Mouse (Mus musculus) lung, postnatal 10 days (tissue): ENCODE data around the gene Gltp.

Source experiments
- DNase-seq: peaks from one replicate; pipeline ENCODE4 v3.0.0; 2021

Gene Gltp

DNA sequence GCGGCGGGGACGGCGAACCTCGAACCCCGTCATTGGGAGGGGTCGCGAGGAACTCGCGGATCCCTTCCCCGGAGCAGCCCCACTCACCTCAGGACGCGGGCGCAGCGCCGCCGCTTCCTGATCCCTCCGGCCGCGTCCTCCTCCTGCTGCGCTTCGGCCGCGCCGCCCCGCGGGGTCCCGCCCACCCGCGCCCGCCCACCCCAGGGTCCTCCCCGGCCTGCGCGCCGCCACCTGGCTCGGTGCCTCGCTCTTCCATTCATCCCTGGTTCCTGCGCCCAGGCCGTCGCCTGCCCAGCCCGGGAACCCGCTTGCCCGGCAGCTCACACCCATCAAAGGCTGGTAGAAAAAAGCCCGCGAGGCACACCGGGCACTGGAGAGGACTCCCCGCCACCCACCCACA, 32.5 kb downstream of the Gltp start, which contains the start of gene Trpv4:
Gene Trpv4 (minus strand): TSS at position 167 of the 400 bp plus-strand sequence.
- DNase-seq: no peak

DNA sequence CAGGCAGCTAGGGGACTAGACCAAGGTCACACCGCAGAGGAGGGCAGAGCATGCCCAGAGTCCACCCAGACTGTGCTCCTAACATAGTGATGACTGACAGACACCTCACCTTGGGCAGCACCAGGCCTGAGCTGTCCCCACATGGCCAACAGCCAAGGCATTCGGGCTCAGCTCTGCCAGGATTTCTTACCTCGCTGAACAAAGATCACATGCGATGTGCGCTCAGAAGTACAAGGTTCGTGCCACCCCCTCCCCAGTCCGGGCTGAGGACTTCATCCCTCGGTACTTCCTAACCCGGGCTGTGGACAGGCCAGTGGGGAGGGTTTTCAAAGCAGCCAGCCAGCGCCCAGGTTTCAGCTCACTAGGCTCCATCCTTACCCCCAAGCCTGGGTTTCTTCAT, 33.4 kb downstream of the Gltp start:
- no peak for DNase-seq

- no peak for DNase-seq
These were observed 34.5 kb downstream of the Gltp start for GRCm38 (mm10) chr5:114656305-114656704.

DNA sequence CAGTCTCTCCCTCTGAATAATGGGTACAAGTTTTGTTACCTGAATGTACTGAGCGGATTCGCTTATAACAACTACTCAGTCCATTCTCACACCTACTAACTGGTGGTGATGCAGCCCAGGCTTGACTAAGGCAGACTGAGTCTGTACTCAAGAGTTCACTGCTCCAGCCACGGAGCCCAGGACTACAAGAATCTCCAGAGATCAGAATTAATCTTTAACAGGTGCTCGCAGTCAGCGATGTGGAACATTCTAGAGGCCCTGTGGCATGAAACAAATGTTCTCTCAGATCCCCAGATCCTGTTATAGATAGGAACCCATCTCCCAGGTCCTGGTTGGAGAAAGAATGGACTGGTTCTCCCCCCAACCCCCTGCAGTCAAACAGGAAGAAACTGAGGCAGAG, 35.1 kb downstream of the Gltp start:
- no peak for DNase-seq

DNA sequence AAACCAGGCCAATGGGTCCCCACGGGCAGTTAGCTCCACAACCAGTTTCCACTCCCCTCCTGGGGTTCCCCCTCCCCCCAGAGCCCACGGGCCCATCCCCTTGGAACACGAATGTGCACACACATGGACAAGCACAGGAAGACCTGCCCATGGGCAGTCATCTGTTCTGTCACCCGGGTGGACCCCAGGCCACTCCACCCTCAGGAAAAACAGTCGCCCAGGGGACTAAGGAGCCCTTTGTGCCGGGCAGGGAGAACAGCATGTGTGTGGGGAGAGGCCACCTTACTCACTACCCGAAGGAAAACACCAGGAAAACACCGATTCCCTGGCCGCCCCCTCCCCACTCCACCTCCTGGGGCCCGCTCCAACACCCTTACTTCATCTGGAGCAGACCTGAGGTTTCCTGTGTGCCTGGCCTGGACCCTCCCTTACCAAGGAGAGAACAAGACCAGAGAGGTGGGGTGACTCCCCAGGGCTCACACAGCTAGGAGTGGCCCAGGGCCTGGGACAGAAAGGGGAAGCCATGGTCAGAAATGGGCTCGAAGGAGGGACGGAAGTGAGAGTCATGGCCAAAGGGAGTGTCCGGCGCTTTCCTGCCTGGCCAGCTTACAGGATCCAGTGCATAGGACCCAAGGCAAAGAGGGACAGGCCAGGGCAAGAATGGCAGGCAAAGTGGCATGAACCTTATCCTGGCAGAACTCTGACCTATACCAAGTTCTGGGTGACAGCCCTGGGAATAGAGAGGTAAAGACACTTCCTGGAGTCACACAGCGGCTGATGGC, 36.9 kb downstream of the Gltp start:
- DNase-seq: peak; percentile 36

DNA sequence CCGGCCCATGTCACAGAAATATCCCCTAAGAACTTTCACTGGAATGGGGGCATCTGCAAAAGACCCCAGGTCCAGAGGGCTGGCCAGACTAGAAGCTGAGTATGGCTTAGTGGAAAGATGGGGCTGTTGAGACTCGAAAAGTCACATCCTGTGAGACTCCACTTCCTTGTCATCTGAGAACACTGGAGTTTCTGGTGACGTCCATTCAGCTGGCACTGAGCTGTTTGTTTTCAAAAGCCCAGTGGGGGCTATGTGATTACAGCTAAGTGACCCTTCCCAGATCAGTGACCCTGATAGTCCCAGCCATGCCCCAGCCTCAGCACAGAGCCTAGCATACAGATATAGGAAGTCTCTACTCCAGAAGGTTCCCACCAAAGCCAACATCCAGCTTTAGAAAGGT, 39.3 kb downstream of the Gltp start:
- no peak for DNase-seq

DNA sequence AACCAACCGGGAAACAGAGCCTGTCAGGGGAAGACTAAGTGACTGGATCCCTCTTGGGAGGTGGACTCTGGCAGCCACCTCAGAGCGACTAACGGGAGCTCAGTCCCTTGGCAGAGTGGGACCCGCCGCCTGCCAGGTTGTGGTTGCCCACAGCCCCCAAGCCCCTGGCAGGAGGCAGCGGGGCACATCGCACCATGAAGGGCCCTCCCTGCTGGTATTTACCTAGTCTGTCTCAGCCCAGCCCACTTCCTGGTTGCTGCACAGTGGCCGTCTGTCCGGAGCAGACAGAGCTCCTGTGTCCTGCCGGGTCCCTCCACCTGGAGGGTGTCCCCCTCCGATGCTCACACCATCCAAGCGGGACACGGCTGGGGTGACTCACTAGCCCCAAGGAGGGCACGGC, 39.8 kb downstream of the Gltp start:
- DNase-seq: no peak

- DNase-seq: peak; percentile 66
These were observed 42.0 kb downstream of the Gltp start for GRCm38 (mm10) chr5:114648728-114649311.

GRCm38 (mm10) chr5:114647211-114647974, 43.4 kb downstream of the Gltp start:
- peak; percentile 63 for DNase-seq

DNA sequence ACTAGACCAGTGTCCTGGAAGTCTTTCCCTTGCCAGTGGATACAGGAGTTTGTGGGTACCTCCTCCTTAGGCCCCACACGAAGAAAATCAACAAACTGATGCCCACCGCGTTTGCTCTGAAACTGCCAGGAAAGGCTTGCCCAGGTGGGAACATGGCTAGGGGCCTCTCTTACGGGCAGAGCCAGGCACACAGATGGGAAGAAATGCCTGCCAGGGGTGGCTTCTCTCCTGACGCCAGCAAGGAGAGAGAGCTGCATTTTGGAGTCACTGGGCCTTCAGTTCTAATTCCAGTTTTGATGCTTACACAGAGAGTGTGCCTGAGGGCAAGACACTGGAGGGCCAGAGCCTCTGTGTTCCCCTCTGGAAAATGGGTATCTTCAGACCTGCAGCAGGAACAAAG, 44.9 kb downstream of the Gltp start:
- no peak for DNase-seq

- no peak for DNase-seq
These were observed 45.9 kb downstream of the Gltp start for GRCm38 (mm10) chr5:114644918-114645317.

DNA sequence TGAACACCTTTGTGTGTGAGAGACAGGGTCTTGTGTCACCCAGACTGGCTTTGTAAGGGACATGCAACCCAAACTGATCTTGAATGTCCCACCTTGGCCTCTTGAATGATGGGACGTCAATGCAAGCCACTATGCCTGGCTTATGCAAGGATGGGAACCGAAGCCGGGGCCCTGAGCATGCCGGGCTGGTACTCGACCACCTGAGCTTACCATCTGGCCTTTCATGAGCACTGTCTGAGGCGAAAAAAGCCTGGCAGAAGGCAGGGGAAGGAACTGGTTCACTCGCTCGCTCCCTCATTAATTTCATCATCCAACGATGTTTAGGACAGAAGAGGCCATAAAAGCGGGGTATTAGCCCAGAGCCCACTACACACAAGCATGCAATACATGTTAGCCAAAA, 50.0 kb downstream of the Gltp start:
- DNase-seq: no peak

DNA sequence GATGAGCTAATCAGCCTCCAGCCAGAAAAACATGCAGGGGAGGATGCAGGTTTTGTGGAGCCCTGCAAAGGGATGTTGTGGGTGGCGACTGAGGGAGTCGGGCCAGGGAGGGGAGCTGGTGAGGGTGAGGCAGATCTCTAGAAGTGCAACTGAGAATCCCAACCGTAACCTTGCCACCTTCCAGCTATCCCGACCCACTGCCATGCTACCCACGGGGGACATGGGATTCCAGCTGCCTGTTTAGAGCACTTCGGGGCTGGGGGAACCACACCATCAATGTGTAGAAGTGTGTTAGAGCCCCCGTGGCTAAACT, 51.2 kb downstream of the Gltp start:
- DNase-seq: no peak

DNA sequence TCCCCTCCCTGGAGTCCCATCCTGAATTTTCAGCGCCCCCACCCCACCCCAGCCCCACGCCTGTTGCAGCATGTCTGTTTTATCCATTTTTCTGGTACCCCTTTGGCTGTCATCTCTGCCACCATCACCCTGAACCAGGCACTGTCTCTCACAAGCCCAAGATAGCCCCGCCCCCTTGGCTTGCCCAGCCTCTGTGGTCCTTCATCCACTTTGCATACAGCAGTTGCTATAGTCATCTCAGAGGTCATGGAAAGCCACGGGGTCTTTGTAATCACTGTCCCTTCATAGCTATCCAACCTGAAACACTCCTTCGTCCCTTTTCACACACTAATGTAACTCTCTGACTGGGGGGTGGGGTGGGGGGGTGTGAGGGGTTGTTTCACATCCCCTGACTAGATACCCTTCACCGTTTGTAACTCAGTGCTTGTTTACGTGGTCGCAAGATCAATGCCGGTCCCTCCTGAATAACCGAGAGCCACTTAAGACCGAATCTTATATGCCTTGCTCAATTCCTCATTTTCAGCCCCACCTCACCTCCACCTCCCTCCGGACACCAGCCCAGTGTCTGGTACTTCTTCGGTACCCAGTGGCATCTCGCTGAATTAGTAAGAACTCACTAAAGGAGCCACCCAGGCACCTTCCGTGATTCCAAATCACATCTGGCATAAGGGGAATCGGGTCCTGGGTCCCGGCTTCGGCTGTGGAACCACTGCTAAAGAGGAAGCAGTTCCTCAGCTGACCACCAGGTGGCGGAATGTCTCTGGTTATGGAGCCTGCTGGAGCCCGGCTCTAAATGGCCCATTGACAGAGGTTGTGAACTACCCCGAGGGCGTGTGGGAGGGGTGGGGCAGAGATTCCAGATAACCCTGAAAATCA, 51.8 kb downstream of the Gltp start:
- peak; percentile 92 for DNase-seq

GRCm38 (mm10) chr5:114636091-114636490, 54.7 kb downstream of the Gltp start:
- no peak for DNase-seq

DNA sequence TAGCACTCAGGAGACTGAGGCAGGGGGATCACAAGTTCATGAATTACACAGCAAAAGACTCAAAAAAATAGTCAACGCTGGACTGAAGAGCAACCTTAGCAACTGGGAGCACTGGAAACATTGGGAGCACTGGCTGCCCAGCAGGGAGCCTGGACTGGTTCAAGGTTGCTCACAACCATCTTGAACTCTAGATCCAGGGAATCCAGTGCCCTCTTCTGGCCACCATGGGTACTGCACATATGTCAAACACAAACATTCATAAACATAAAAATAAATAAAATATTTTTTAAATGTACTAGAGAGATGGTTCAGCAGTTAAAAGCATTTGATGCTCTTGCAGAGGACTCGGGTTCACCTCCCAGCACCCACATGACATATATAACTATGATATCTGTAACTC, 59.4 kb downstream of the Gltp start:
- DNase-seq: no peak

DNA sequence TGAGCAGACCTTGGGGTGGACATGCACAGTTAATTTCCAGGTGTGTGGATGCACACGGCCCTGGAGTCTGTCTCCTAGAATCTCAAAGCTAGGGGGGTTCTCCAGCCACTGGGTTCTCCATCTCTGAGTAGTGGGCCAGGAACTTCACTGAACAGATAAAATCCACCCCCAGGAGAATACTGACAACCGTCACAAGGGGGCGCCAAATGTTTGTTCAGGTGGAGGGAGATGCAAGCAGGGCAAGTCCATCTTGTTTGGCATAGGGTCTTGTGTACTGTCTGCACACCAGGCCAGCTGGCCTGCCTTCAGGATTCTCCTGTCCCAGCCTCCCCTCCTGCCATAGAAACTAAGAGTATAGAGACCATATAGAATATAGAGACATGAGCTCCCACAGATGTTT, 65.2 kb downstream of the Gltp start:
- DNase-seq: peak; percentile 81

DNA sequence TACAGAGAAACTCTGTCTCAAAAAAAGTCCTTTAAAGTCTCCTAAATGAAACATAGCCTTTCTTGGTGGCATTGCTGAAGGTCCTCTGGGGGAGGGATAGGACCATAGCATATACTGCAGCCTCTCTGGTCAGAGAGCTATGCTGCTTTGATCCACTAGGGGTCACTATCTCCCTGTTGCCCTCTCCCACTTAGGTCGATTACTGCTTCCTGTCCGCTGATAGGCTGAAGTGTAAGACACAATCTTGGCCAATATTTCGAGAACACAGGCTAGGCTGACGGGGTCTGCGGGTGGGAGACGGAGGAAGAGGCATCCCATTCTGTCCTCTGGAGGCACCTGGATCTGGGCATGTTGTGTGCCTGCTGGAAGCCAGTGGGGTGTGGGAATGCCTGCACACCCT, 70.5 kb downstream of the Gltp start:
- DNase-seq: no peak
